Comparison of ENCODE assay signal across 8 mouse cellular contexts in the genomic region with DNA sequence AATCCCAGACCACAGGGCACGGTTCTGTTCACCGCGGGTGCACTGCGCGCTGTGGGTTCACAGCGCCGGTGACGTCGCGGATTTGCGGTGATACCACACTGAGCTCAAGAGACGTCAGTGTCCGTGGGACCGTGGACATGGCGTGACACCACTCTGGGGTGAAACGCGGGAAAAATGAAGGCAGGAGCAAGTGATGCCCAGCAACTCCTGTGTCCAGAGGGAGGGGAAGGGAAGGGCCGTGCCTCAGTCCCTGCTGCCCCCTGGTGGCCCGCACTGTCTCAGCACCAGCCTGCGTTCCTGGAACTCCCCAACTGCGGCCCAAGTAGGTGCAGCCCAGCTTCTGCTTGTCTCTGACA. TPM values are rescaled to one million over a fixed set of nuclear protein-coding genes. Genes with fewer than 3 reads are reported as not detected.
DNase-seq lines count a peak whose midpoint lies in the region; ATAC-seq and TF ChIP-seq lines count a peak whose summit lies in the region.

No protein-coding gene starts in this region.

- H3K27me3 ChIP-seq in embryonic facial prominence, embryonic 14.5 days (replicated peaks; ENCODE audit: control insufficient read depth, insufficient read depth, low read length): no peaks in the 10 kb centered on the region
- H3K27me3 ChIP-seq in limb, embryonic 13.5 days: no peaks in the 10 kb centered on the region
- H3K27me3 ChIP-seq in midbrain, embryonic 16.5 days (ENCODE audit: control insufficient read depth, insufficient read depth, low read depth, low read length): no peaks in the 10 kb centered on the region
- no peaks in the 10 kb centered on the region for H3K27me3 ChIP-seq in spleen, adult 2 months (ENCODE audit: control insufficient read depth, insufficient read depth, low read length)

- H3K4me1 ChIP-seq in bone marrow, adult 2 months (ENCODE audit: control insufficient read depth, insufficient read depth, low read length): peaks cover 15% of the 10 kb centered on the region
- H3K4me1 ChIP-seq in embryonic facial prominence, embryonic 14.5 days (ENCODE audit: control insufficient read depth, insufficient read depth, low read length): peaks cover 17% of the 10 kb centered on the region; the same call in 1 of the 2 replicates
- peaks cover 12% of the 10 kb centered on the region for H3K4me1 ChIP-seq in limb, embryonic 13.5 days
- H3K4me1 ChIP-seq in midbrain, embryonic 16.5 days (ENCODE audit: control insufficient read depth, insufficient read depth, low read length): peaks cover 9% of the 10 kb centered on the region
- H3K4me1 ChIP-seq in spleen, adult 2 months (ENCODE audit: control insufficient read depth, insufficient read depth, insufficient read length): peaks cover 32% of the 10 kb centered on the region; the same call in 1 of the 2 replicates

- peak; percentile 97 for TF ChIP-seq CTCF in bone marrow, adult 2 months (IDR thresholded peaks at IDR 0.05; ENCODE audit: control insufficient read depth, insufficient read depth, low read length)
- TF ChIP-seq CTCF in spleen, adult 2 months (IDR thresholded peaks at IDR 0.05; ENCODE audit: extremely low read depth, insufficient read depth, insufficient read length, insufficient replicate concordance): peak; percentile 99

- H3K27ac ChIP-seq in bone marrow, adult 2 months (ENCODE audit: control insufficient read depth, insufficient read depth, low read depth, low read length, poor library complexity): no peak overlapping the region; the same call in 1 of the 2 replicates
- H3K27ac ChIP-seq in embryonic facial prominence, embryonic 14.5 days (replicated peaks; ENCODE audit: low read depth, low read length): 0 out of 2 replicates have a peak overlapping the region, but pooled peaks have one; percentile 10
- H3K27ac ChIP-seq in limb, embryonic 13.5 days: no peak overlapping the region
- no peak overlapping the region for H3K27ac ChIP-seq in midbrain, embryonic 16.5 days (ENCODE audit: low read length)
- H3K27ac ChIP-seq in spleen, adult 2 months (ENCODE audit: insufficient read depth, low read length): peak overlapping the region; percentile 77

- H3K4me3 ChIP-seq in bone marrow, adult 2 months (replicated peaks; ENCODE audit: control insufficient read depth, low read depth, low read length): peak overlapping the region; percentile 44
- peak overlapping the region; percentile 40 for H3K4me3 ChIP-seq in embryonic facial prominence, embryonic 14.5 days (ENCODE audit: low read depth, low read length)
- peak overlapping the region; percentile 45 for H3K4me3 ChIP-seq in limb, embryonic 13.5 days
- peak overlapping the region; percentile 47 for H3K4me3 ChIP-seq in midbrain, embryonic 16.5 days (ENCODE audit: low read depth, low read length)
- H3K4me3 ChIP-seq in spleen, adult 2 months (ENCODE audit: extremely low read depth, insufficient read depth, insufficient read length): peak overlapping the region; percentile 60; the same call in 1 of the 2 replicates

- no peaks in the 10 kb centered on the region for H3K9me3 ChIP-seq in embryonic facial prominence, embryonic 14.5 days (ENCODE audit: control insufficient read depth, low read length)
- no peaks in the 10 kb centered on the region for H3K9me3 ChIP-seq in limb, embryonic 13.5 days
- H3K9me3 ChIP-seq in midbrain, embryonic 16.5 days (replicated peaks; ENCODE audit: control insufficient read depth, low read length, poor library complexity, severe bottlenecking): no peaks in the 10 kb centered on the region

- DNase-seq in 3T3-L1 (ENCODE audit: low read depth, low spot score): peak; percentile 82
- peak; percentile 88 for DNase-seq in embryonic facial prominence, embryonic 14.5 days (ENCODE audit: low spot score)
- DNase-seq in heart, adult 9 months (ENCODE audit: low spot score in 2 of 2): peak; percentile 79 to 90
- peak; percentile 89 for DNase-seq in kidney, adult 9 months
- DNase-seq in spleen, adult 2 months (ENCODE audit: low read depth in 1 of 2, low spot score in 2 of 2): peak; percentile 70 to 88

- no peaks in the 10 kb centered on the region for H3K36me3 ChIP-seq in embryonic facial prominence, embryonic 14.5 days (ENCODE audit: control insufficient read depth, insufficient read depth, low read length)
- H3K36me3 ChIP-seq in limb, embryonic 13.5 days: no peaks in the 10 kb centered on the region
- no peaks in the 10 kb centered on the region for H3K36me3 ChIP-seq in midbrain, embryonic 16.5 days (ENCODE audit: control insufficient read depth, insufficient read depth, low read length)
- peaks cover 10% of the 10 kb centered on the region for H3K36me3 ChIP-seq in spleen, adult 2 months (ENCODE audit: control insufficient read depth, insufficient read depth, low read length)

- peak overlapping the region; percentile 87 for H3K4me2 ChIP-seq in embryonic facial prominence, embryonic 14.5 days (ENCODE audit: low read depth, low read length)
- H3K4me2 ChIP-seq in limb, embryonic 13.5 days (replicated peaks): peak overlapping the region; percentile 87
- peak overlapping the region; percentile 97 for H3K4me2 ChIP-seq in midbrain, embryonic 16.5 days (ENCODE audit: low read length)

- ATAC-seq in embryonic facial prominence, embryonic 14.5 days (ENCODE audit: low read depth): peak; percentile 84
- ATAC-seq in limb, embryonic 13.5 days (ENCODE audit: low FRiP score, low read depth): peak; percentile 83; the same call in 1 of the 2 replicates
- ATAC-seq in midbrain, embryonic 16.5 days: peak; percentile 86

- peak overlapping the region; percentile 59 for H3K9ac ChIP-seq in embryonic facial prominence, embryonic 14.5 days (ENCODE audit: low read depth, low read length)
- H3K9ac ChIP-seq in limb, embryonic 13.5 days: peak overlapping the region; percentile 57; the same call in 1 of the 2 replicates
- peak overlapping the region; percentile 66 for H3K9ac ChIP-seq in midbrain, embryonic 16.5 days (ENCODE audit: low read depth, low read length)

- TF ChIP-seq POLR2A in bone marrow, adult 2 months (IDR thresholded peaks at IDR 0.05; ENCODE audit: borderline replicate concordance, control insufficient read depth, low read depth, low read length): no peak
- TF ChIP-seq POLR2A in spleen, adult 2 months (IDR thresholded peaks at IDR 0.05; ENCODE audit: low read depth, low read length): no peak

- under 1% methylated on average over 21 of the region's 21 CpGs for WGBS in bone marrow, adult 2 months
- 1% methylated on average over 21 of the region's 21 CpGs for WGBS in embryonic facial prominence, embryonic 14.5 days
- 1% methylated on average over 21 of the region's 21 CpGs for WGBS in limb, embryonic 13.5 days
- WGBS in midbrain, embryonic 16.5 days: under 1% methylated on average over 21 of the region's 21 CpGs
- under 1% methylated on average over 21 of the region's 21 CpGs for WGBS in spleen, adult 2 months

RNA-seq across cellular contexts. Expression of a gene that starts 21.9 kb away (rescaled TPM):
- polyA plus RNA-seq in bone marrow, adult 2 months (2011; ENCODE audit: insufficient read depth, insufficient read length, low replicate concordance, missing spikeins): 21.8 and 39.9 TPM in 2 replicates
- 0.26 and 0.46 TPM in 2 replicates for polyA plus RNA-seq in embryonic facial prominence, embryonic 14.5 days (2014; fragmentation: Nextera tagmentation; extraction: Ambion mirVana)
- 0.49 and 0.55 TPM in 2 replicates for polyA plus RNA-seq in limb, embryonic 13.5 days (2015; fragmentation: Nextera tagmentation; extraction: Ambion mirVana)
- polyA plus RNA-seq in midbrain, embryonic 16.5 days (2015; fragmentation: Nextera tagmentation; extraction: Ambion mirVana): 0.28 and 0.41 TPM in 2 replicates
- polyA plus RNA-seq in spleen, adult 2 months (2012; rRNA removed): 138 and 180 TPM in 2 replicates

RNA-seq across cellular contexts. Expression of a gene that starts 29.4 kb away (rescaled TPM):
- polyA plus RNA-seq in bone marrow, adult 2 months (2011; ENCODE audit: insufficient read depth, insufficient read length, low replicate concordance, missing spikeins): 10.9 and 23.0 TPM in 2 replicates
- 10.2 and 11.4 TPM in 2 replicates for polyA plus RNA-seq in embryonic facial prominence, embryonic 14.5 days (2014; fragmentation: Nextera tagmentation; extraction: Ambion mirVana)
- polyA plus RNA-seq in limb, embryonic 13.5 days (2015; fragmentation: Nextera tagmentation; extraction: Ambion mirVana): 6.0 and 6.8 TPM in 2 replicates
- 5.1 and 5.2 TPM in 2 replicates for polyA plus RNA-seq in midbrain, embryonic 16.5 days (2015; fragmentation: Nextera tagmentation; extraction: Ambion mirVana)
- 83.4 and 91.5 TPM in 2 replicates for polyA plus RNA-seq in spleen, adult 2 months (2012; rRNA removed)

Comparison
In these comparisons a context has a peak if more than half of its experiments do, and no peak if none do; other contexts are left out.
1. H3K27ac ChIP-seq: peak in embryonic facial prominence, embryonic 14.5 days (single experiment) and spleen, adult 2 months (single experiment); none in bone marrow, adult 2 months (single experiment), limb, embryonic 13.5 days (single experiment) and midbrain, embryonic 16.5 days (single experiment).
2. RNA of a gene that starts 21.9 kb away (polyA plus RNA-seq): 138 to 180 TPM in spleen, adult 2 months and 21.8 to 39.9 TPM in bone marrow, adult 2 months; 0.49 to 0.55 TPM in limb, embryonic 13.5 days, 0.26 to 0.46 TPM in embryonic facial prominence, embryonic 14.5 days and 0.28 to 0.41 TPM in midbrain, embryonic 16.5 days; every median in the first group is over 10 times any median in the second.
3. Peak in every context shown above with its lines, with median percentiles within 50 percentile points of each other: DNase-seq, H3K4me3 ChIP-seq, ATAC-seq, H3K4me2 ChIP-seq and H3K9ac ChIP-seq.